Mouse (Mus musculus) cortical plate, adult 2 months (tissue): Measurements from ENCODE around the gene Ftl1.
A peak's percentile ranks its signal among the peaks of the same experiment; 100 is the strongest.

Experiments
- CTCF ChIP-seq: fragments of 200-500 bp; IDR thresholded peaks from 2 replicates; pipeline ENCODE4 v1.5.1; 2011; ENCODE audit warnings: mild to moderate bottlenecking, control low read depth, low read length; ENCODE audit not compliant: insufficient read depth; ENCODE audit errors: extremely low read depth
- POLR2A ChIP-seq: fragments of 200-500 bp; IDR thresholded peaks from 2 replicates; pipeline ENCODE4 v1.6.1; 2011; ENCODE audit warnings: mild to moderate bottlenecking, low read length, control low read depth; ENCODE audit not compliant: insufficient read depth; ENCODE audit errors: extremely low read depth

DNA sequence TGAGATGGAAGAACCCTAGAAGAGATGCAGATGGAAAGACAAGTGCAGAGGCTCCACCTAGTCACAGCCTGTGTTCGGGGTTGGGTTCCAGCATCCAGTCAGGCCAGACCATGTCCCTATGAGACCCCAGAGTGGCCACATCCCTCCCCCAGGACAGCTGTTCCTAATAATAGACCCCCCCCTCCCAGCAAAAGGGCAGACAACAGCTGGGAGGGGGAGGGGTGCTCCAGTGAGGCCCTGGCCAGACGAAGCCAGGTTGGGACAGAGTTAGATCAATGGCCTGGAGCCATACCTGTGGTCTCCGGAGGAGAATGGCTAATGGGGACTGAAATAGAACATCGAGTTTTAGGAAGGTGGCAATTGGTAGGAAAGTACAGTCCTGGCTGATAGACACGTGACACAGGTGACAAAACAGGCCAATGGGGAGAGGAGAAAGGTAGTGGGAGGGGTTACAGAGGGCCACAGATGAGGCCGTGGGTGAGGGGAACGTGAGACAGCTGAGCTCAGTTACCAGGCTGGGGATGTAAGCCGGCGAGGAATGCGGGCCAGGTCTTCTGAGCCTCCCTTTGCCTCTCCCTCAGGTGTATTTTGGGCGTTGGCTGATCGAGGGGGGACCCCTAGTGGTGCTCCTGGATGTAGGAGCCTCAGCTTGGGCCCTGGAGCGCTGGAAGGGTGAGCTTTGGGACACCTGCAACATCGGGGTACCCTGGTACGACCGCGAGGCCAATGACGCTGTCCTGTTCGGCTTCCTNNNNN is 22.0 kb downstream of the Ftl1 start, which contains the start of gene Ruvbl2:
- peak; percentile 35; the same call in 1 of the 2 replicates for TF ChIP-seq POLR2A
- 0 out of 2 replicates have a peak, but pooled peaks have one; percentile 12 for TF ChIP-seq CTCF
